Mouse (Mus musculus): ENCODE measurements around the gene Tmem217. TPM values are rescaled to one million over a fixed set of nuclear protein-coding genes. Genes with fewer than 3 reads are reported as not detected.
"Not testable (repeated sequence)": the region's sequence is repeated elsewhere in the genome, so short reads cannot be mapped to it uniquely, and the experiment has no call there.

Tmem217 gene
- polyA plus RNA-seq, 1 experiment: 0.38 TPM

DNA sequence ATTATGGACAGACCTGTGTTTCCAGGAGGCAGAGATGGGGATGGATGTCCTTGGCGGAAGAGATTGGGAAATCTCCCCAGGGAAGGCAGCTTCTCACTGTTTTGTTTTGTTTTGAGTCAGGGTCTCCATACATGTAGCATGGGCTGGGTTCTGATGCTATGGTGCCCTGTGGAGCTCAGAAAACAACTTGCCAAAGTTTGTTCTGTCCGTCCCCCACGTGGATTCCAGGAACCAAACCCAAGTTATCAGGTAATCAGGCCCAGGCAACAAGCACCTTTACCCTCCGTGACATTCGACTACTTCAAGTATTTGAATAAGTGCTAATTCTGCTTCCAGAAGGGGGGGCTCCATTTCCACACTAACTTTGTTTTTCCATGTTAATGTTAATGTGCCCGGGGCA lies 52.7 kb downstream of the Tmem217 start:
- TF ChIP-seq CTCF (IDR thresholded peaks at IDR 0.05; ENCODE audit: extremely low read depth, insufficient read depth, low read length) (no peak), POLR2A (IDR thresholded peaks at IDR 0.05; ENCODE audit: extremely low read depth, insufficient read depth, low read length) (no peak)
- Histone ChIP-seq H3K4me1 (ENCODE audit: control insufficient read depth, insufficient read depth, low read length) (peaks cover 2% of the 10 kb centered on the region), H3K27ac (ENCODE audit: insufficient read depth, low read length) (no peak overlapping the region), H3K4me3 (ENCODE audit: insufficient read depth, low read length) (no peak overlapping the region)

DNA sequence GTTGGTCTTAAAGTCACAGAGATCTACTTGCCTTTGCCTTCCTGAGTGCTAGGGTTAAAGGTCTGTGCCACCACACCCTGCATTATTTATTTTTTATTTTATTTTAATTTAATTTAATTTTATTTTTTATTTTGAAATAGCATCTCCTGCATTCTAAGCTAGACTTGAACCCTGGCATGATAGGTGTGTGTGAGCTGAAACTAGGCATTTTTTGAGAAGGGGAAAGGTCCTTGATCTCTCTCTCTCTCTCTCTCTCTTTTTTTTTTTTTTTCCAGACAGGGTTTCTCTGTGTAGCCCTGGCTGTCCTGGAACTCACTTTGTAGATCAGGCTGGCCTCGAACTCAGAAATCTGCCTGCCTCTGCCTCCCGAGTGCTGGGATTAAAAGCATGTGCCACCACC lies 53.2 kb downstream of the Tmem217 start:
- H3K4me1 ChIP-seq (ENCODE audit: control insufficient read depth, insufficient read depth, low read length); H3K4me3 ChIP-seq (ENCODE audit: insufficient read depth, low read length); H3K27ac ChIP-seq (ENCODE audit: insufficient read depth, low read length): not testable (repeated sequence)

DNA sequence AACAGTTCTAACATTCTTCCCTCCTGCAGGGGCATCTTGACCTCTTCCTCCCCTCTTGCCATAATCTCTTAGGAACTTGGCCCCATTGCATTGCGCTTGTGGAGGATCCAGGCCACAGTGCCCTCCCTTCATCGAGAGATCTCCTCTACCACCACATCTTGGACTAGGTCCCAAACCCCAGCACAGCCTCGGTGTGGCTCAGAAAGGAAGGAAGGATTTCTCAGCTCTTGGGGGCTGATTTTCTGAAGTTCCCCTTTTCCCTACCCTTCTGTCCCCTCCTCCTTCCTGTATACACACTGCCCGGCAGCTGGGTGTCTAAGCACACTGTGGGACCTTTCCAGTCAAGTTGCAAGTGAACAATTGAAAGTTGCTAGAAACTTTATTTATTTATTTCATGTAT lies 54.2 kb downstream of the Tmem217 start:
- TF ChIP-seq POLR2A (IDR thresholded peaks at IDR 0.05; ENCODE audit: extremely low read depth, insufficient read depth, low read length) (no peak), CTCF (IDR thresholded peaks at IDR 0.05; ENCODE audit: extremely low read depth, insufficient read depth, low read length) (no peak)
- H3K4me1 ChIP-seq (ENCODE audit: control insufficient read depth, insufficient read depth, low read length): no peaks in the 10 kb centered on the region
- H3K27ac ChIP-seq (ENCODE audit: insufficient read depth, low read length): no peak overlapping the region
- no peak overlapping the region for H3K4me3 ChIP-seq (ENCODE audit: insufficient read depth, low read length)

DNA sequence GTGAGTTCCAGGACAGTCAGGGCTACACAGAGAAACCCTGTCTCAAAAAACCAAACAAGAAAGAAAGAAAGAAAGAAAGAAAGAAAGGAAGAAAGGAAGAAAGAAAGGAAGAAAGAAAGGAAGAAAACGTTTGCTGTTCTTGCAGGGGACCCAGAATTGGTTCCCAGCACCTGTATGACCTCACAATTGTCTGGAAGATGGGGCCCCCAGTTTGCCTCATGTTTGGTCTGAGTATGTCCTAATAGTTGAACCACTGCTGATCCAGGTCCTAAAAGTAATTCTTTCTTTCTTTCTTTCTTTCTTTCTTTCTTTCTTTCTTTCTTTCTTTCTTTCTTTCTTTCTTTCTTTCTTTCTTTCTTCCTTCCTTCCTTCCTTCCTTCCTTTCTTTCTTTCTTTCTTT lies 54.7 kb downstream of the Tmem217 start:
- H3K4me3 ChIP-seq (ENCODE audit: insufficient read depth, low read length); H3K4me1 ChIP-seq (ENCODE audit: control insufficient read depth, insufficient read depth, low read length); H3K27ac ChIP-seq (ENCODE audit: insufficient read depth, low read length): not testable (repeated sequence)

DNA sequence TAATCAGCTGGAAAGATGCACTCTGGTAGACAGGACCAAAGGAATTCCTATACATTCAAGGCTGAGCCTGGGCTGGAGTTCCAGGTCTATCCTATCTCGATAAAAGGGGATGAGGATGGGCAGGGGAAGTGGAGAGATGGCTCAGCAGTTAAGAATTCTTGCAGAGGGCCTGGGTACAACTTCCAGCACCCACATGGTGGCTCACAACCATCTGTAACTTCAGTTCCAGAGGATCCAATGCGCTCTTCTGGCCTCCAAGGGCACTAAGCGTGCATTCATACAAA lies 55.2 kb downstream of the Tmem217 start:
- no peaks in the 10 kb centered on the region for H3K4me1 ChIP-seq (ENCODE audit: control insufficient read depth, insufficient read depth, low read length)

DNA sequence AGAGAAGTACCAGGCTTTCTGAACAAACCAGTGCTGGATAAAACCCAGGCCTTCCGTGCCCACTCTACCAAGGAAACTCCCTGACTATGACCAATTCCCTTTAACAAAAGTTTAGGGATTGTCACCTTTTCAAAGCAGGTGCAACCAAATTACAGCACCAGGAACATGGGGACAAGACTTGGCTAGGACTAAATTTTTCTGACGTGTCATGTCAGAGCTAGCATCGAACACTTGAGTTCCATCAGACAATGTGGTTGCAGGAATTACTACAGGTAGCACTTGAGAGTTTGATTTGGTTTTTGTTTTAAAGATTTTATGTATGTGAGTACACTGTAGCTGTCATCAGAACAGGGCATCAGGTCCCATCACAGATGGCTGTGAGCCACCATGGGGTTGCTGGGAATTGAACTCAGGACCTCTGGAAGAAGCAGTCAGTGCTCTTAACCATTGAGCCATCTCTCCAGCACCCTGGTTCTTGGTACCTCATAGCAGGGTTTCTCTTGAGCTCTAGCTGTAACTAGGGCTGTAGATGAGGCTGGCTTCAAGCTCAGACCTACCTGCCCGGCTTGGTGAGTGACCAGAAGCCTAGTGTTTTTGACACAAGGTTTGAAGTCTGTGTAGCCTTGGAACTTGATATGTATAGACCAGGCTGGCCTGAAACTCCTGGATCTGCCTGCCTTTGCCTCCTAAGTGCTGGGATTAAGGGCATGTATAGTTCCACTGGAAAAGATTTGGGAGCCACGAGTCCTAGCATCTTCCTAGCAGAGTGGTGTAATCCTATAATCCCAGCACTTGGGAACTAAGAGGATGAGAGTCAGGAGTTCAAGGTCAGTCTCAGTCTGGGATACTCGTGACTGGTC lies 55.7 kb downstream of the Tmem217 start:
- no peaks in the 10 kb centered on the region for H3K4me1 ChIP-seq (ENCODE audit: control insufficient read depth, insufficient read depth, low read length)
- no peak overlapping the region for H3K4me3 ChIP-seq (ENCODE audit: insufficient read depth, low read length)
- no peak overlapping the region for H3K27ac ChIP-seq (ENCODE audit: insufficient read depth, low read length)
- TF ChIP-seq POLR2A (IDR thresholded peaks at IDR 0.05; ENCODE audit: extremely low read depth, insufficient read depth, low read length): no peak
- TF ChIP-seq CTCF (IDR thresholded peaks at IDR 0.05; ENCODE audit: extremely low read depth, insufficient read depth, low read length): no peak

More for the DNA sequence above, 55.2 kb downstream of the Tmem217 start:
- H3K27ac ChIP-seq (ENCODE audit: insufficient read depth, low read length): no peak overlapping the region
- no peak overlapping the region for H3K4me3 ChIP-seq (ENCODE audit: insufficient read depth, low read length)
- TF ChIP-seq POLR2A (IDR thresholded peaks at IDR 0.05; ENCODE audit: extremely low read depth, insufficient read depth, low read length) (no peak), CTCF (IDR thresholded peaks at IDR 0.05; ENCODE audit: extremely low read depth, insufficient read depth, low read length) (no peak)

DNA sequence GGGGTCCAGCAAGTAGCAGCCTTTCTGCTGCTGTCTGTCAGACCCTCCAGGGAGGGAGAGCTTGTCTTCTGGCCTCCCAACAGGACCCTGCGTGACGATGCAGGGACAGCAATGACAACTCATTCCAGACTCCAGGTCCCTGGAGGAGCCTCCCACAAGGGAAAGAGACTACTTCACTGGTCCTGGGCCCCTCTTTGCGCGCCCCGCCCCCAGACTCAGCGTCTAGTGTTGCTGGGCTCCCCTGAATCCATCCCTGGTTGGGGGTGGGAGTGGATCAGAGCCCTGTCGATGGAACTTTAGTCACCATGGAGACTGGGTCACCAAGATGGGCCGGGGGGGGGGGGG lies 57.5 kb downstream of the Tmem217 start:
- Histone ChIP-seq H3K27ac (ENCODE audit: insufficient read depth, low read length) (no peak overlapping the region), H3K4me3 (ENCODE audit: insufficient read depth, low read length) (no peak overlapping the region), H3K4me1 (ENCODE audit: control insufficient read depth, insufficient read depth, low read length) (no peaks in the 10 kb centered on the region)
- TF ChIP-seq POLR2A (IDR thresholded peaks at IDR 0.05; ENCODE audit: extremely low read depth, insufficient read depth, low read length) (no peak), CTCF (IDR thresholded peaks at IDR 0.05; ENCODE audit: extremely low read depth, insufficient read depth, low read length) (no peak)

DNA sequence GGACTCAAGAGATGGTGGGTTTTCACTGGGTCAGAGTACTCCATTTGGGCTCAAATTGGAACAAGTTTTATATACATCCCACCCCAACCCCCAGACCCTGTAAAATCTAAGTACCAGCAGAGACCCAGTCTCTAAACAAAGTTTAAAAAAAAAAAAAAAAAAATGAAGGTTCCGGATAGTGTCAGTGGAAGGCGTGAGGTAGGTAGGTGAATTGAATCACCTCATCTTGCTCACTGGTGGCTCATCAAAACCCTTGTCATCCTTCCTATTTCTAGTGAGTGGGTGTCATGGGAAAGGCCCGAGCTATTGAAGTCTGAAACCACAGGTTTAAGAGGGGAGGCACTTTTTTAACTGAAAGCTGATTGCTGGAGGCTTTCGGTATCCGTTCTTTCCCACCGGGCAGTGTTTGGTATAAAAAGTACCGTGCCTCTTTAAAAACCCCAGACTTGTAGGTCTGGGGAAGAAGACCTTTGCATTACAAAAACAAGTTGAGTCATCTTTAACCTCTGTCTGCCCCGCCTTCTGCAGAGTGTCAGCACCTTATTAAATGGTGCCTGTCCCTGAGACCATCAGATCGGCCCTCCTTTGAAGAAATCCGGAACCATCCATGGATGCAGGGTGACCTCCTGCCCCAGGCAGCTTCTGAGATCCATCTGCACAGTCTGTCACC lies 58.0 kb downstream of the Tmem217 start:
- Histone ChIP-seq H3K4me1 (ENCODE audit: control insufficient read depth, insufficient read depth, low read length) (no peaks in the 10 kb centered on the region), H3K27ac (ENCODE audit: insufficient read depth, low read length) (no peak overlapping the region), H3K4me3 (ENCODE audit: insufficient read depth, low read length) (no peak overlapping the region)
- TF ChIP-seq POLR2A (IDR thresholded peaks at IDR 0.05; ENCODE audit: extremely low read depth, insufficient read depth, low read length) (no peak), CTCF (IDR thresholded peaks at IDR 0.05; ENCODE audit: extremely low read depth, insufficient read depth, low read length) (no peak)

DNA sequence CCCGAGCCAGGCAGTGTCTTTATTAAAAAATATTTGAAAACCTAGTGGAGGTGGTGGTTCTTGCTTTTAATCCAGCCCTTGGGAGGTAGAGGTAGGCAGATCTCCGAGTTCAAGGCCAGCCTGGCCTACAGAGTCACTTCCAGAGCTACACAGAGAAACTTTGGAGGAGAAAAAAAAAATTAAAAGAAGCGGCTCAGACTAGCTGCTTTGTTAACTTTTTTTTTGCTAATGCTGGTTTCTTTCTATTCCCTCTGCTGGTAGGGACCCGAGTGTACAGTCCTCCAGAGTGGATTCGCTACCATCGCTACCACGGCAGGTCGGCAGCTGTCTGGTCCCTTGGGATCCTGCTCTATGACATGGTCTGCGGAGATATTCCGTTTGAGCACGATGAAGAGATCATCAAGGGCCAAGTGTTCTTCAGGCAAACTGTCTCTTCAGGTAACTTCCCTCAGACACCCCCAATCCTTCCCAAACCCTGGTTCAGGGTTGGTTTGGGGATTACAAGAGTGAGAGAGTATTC lies 58.7 kb downstream of the Tmem217 start:
- Histone ChIP-seq H3K4me3 (ENCODE audit: insufficient read depth, low read length) (no peak overlapping the region), H3K27ac (ENCODE audit: insufficient read depth, low read length) (no peak overlapping the region), H3K4me1 (ENCODE audit: control insufficient read depth, insufficient read depth, low read length) (no peaks in the 10 kb centered on the region)
- TF ChIP-seq POLR2A (IDR thresholded peaks at IDR 0.05; ENCODE audit: extremely low read depth, insufficient read depth, low read length) (no peak), CTCF (IDR thresholded peaks at IDR 0.05; ENCODE audit: extremely low read depth, insufficient read depth, low read length) (no peak)

Data from cortical plate, adult 2 months (tissue).